Mouse (Mus musculus) thymus, adult 2 months (tissue): Measurements from ENCODE around the gene Pja2.

Source experiments
- CTCF ChIP-seq: fragments of 200-500 bp; IDR thresholded peaks from 2 replicates; pipeline ENCODE4 v1.5.1; 2012; ENCODE audit warnings: mild to moderate bottlenecking, control low read depth, low read length, moderate library complexity, borderline replicate concordance; ENCODE audit not compliant: control insufficient read depth, poor library complexity, insufficient read depth; ENCODE audit errors: extremely low read depth
- POLR2A ChIP-seq: fragments of 200-500 bp; IDR thresholded peaks from 2 replicates; pipeline ENCODE4 v1.6.1; 2012; ENCODE audit warnings: mild to moderate bottlenecking, low read length, control low read depth, moderate library complexity; ENCODE audit not compliant: control insufficient read depth, poor library complexity, insufficient read depth; ENCODE audit errors: extremely low read depth

- no peak for TF ChIP-seq POLR2A
- no peak for TF ChIP-seq CTCF
Observed at GRCm38 (mm10) chr17:64231172-64231571, 100.5 kb downstream of the Pja2 start.
